Mouse (Mus musculus) urinary bladder, postnatal 10 days (tissue): ENCODE results near the gene Stk32b.

Experiments used
- DNase-seq: peaks from one replicate; pipeline ENCODE4 v3.0.0; 2022; ENCODE audit warnings: low spot score

Gene Stk32b

DNA sequence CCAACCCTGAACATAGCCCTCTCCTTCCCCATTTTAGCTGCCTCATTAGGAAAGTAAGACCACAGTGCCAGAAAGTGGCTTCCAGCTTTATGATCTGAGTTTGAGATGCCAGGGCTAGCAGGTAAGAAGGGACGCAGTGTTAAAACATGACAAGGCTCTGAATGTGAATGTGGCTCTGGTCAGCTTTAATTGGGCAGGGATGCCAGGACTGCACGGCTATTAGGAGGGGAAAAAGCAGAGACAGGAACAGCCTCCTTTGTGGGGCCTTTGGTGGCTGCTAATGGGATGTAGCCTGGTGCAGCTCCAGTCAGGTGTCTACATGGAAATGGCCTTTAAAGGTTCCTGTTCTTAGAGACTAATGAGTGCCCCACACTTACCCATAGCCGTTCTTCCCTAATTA lies 52.0 kb downstream of the Stk32b start:
- DNase-seq: no peak

DNA sequence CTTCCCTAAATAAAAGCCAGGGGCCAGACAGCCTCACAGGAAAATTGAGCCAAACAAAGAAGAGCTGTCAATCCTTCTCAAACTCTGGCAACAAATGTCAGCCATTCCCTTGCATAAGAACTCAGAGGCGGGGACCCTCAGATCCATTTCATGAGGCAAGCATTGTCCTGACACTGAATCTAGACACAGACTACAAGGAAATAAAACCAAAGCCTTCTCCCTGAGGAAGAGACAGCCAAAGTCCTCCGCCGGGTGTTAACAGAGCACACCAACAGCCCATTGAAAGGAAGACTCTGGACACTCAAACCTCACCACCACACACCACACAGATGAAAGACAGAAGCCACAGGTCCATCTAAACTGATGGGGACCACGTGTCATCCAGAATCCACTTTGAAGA lies 57.8 kb downstream of the Stk32b start:
- no peak for DNase-seq

- DNase-seq: no peak
Observed at GRCm38 (mm10) chr5:37657741-37658140, 59.2 kb downstream of the Stk32b start.

- no peak for DNase-seq
Observed at GRCm38 (mm10) chr5:37655208-37655607, 61.8 kb downstream of the Stk32b start.

DNA sequence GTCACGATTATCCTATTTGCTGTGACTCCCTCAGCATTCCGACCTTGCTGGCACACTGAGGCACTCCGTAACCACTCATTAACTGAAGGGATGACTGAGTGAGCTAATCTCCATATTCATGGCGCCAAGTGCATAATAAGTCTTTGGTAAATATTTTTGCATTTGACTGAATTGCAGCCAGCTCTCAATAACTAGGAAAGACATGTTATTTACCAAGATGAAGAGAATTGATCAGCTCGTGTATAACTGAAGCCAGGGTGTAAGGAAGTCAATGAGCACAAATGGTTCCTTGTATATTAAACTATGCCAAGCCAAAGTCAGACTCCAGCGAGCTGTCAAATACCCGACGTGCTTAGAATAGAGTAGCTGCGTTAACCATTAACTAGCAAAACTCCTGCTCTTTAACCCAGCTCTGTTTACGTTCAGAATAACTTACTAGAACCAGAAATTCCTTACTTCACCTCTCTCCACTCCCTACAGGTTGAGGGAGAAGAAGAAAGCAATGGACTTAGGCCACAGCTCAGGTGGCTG lies 66.2 kb downstream of the Stk32b start:
- no peak for DNase-seq

GRCm38 (mm10) chr5:37650089-37650601 lies 66.8 kb downstream of the Stk32b start:
- DNase-seq: no peak

DNA sequence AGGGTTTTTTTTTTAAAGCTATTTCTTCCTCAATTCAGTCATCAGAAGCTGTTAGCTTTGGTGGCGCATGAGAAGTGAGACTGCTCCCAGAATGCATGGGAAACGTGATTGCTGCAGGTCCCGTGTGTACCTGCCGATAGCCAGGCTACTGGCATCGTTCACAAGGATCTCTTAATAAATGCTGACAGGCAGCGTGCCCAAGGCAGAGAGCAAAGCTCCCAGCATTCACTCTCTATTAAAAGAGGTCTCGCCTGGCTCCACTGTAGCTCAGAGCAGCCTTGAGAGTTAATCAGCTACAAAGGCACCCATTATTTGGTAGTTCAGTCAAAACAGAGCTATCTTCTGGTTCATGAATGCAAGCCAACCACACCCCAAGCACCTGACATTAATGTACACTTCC lies 72.9 kb downstream of the Stk32b start:
- DNase-seq: no peak

DNA sequence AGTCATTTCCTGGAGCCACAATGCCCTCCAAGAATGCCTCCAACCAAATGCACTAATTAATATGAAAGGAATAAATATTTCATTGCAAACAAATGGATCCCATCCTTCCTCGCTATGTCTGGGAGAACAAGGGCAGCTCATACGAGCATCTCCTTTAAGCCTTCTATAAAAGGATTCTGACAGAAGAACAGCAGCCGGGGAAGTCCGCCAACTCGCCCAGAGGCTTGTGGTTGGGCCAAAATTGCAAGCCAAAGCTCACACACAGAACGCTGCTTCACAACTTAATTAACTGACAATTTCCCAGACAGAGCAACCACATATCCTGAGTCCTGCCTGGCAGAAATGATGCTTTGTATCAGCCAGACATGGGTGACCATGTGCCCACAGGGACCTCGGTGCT lies 74.5 kb downstream of the Stk32b start:
- no peak for DNase-seq

DNA sequence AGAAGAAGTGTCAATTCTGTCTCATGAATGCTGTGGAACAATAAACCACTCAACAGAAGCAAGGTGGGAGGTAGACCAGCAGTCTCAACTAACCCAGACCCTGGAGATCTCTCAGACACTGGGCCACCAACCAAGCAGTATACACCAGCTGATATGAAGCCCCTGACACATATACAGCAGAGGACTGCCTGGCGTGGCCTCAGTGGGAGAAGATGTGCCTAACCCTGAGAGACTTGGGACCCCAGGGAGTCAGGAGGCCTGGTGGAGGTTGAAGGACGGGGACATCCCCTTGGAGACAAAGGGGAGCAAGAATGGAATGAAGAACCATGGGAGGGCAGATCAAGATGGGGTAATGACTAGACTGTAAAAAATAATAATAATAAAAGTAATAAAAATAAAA lies 82.2 kb downstream of the Stk32b start:
- DNase-seq: no peak

- no peak for DNase-seq
Observed at GRCm38 (mm10) chr5:37627437-37628163, 89.4 kb downstream of the Stk32b start.

GRCm38 (mm10) chr5:37611874-37612273 lies 105.1 kb downstream of the Stk32b start:
- no peak for DNase-seq

DNA sequence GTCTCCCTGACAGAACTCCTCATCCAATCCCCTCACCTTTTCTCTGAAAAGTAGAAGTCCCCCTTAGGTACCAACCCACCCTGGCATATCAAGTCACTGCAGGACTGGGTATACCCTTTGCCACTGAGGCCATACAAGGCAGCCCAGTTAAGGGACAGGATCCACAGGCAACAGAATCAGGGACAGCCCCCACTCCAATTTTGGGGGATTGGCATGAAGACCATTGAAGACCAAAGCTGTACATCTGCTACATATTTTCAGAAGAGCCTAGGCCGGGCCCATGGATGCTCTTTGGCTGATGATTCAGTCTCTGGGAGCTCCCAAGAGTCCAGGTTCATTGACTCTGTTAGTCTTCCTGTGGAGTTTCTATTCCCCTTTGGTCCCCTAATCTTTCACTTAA lies 117.4 kb downstream of the Stk32b start:
- DNase-seq: no peak

- no peak for DNase-seq
Observed at GRCm38 (mm10) chr5:37598271-37598670, 118.7 kb downstream of the Stk32b start.

GRCm38 (mm10) chr5:37592411-37592810 lies 124.6 kb downstream of the Stk32b start:
- no peak for DNase-seq

- DNase-seq: no peak
Observed at GRCm38 (mm10) chr5:37587861-37588260, 129.1 kb downstream of the Stk32b start.

DNA sequence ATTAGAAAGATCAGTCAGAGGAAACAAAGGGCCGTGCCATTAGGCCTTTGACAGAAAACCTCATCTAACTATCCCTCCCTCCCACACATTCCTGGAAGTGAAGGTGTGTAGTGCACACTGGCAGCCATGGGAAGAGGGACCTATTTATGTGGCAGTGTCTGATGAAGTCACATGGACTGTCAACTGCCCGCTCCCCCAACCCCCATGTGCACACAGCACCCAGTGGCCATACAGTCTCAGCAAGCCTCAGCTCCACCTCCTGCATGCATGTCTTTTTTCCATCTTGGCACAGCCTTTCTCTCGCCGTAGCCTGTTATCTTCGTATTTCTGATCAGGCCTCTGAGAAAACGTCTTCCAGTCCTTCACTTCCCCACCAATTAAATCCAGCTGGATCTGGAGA lies 130.9 kb downstream of the Stk32b start:
- no peak for DNase-seq

GRCm38 (mm10) chr5:37575427-37575826 lies 141.5 kb downstream of the Stk32b start:
- no peak for DNase-seq

GRCm38 (mm10) chr5:37557274-37557815 lies 159.6 kb downstream of the Stk32b start:
- no peak for DNase-seq

DNA sequence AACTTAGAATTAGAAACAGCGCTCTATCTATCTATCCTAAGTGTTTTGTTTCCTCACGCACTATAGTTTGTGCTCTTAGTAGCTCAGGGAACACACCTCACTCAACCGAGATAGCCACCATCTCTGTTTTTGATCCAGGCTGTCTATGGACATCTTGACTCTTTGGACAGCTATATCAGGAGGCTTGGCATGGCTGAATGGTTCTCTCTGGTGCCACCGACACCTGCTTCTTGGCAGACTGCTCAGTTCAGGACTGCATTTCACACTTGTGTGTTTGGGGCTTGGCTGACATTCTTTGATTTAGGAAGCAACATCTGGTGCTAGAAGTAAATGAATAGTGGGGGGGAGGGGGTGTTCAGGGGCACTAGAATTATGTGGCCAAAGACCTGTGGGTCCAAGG lies 162.7 kb downstream of the Stk32b start:
- DNase-seq: no peak

GRCm38 (mm10) chr5:37551649-37552048 lies 165.3 kb downstream of the Stk32b start:
- DNase-seq: no peak

GRCm38 (mm10) chr5:37535726-37536293 lies 181.2 kb downstream of the Stk32b start:
- DNase-seq: no peak

DNA sequence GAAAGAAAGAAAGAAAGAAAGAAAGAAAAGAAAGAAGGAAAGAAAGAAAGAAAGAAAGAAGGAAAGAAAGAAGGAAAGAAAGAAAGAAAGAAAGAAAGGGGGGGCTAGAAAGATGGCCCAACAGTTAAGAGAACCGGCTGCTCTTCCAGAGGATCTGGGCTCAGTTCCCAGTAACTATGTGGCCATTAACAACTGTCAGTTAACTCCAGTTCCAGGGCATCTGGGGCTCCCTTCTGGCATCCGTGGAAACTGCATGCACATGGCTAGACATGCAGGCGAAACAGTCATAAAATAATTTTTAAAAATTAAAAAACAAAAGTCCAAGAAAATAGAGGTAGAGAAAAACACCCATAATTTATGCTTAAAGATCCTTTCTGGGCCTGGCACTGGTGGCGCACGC lies 181.7 kb downstream of the Stk32b start:
- no peak for DNase-seq

DNA sequence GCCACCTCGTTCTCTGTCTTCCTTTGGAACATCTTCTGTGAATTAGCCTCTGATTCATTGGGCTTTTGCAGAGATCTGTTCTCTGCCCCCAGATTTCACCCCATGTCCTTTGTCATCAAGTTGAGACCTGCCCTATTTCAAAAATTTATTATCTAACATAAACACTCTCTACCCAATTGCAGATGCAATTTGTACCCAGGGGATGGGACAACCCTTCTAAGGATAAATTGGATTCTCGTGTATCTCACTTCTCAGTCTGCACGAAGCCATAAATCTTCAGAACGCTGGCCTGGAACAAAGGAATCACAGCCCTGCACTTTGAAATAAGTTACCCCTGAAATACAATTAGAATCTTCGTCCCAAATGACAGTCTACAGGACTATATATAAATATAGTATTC lies 191.6 kb downstream of the Stk32b start:
- DNase-seq: no peak
